Mouse (Mus musculus): ENCODE measurements at regions not wholly inside any gene's neighbourhood (a gene's known extent, or its start where the extent isn't known, plus 50 kb on each side); places are given as distances from the start of the nearest gene placed in this dataset.

- WGBS = 26% methylated on average over 11 of the region's 11 CpGs
- Histone ChIP-seq H3K27ac (replicated peaks) (no peak overlapping the region), H3K36me3 (replicated peaks) (no peaks in the 10 kb centered on the region), H3K27me3 (replicated peaks; ENCODE audit: low read depth, poor library complexity, severe bottlenecking) (no peaks in the 10 kb centered on the region), H3K4me1 (peaks cover 12% of the 10 kb centered on the region), H3K4me3 (peak overlapping the region; percentile 27), H3K9me3 (no peaks in the 10 kb centered on the region)
- peak; percentile 66 for DNase-seq (ENCODE audit: low spot score)
Measured at GRCm38 (mm10) chr14:24081911-24082558, 67.7 kb upstream of the Kcnma1 start.

GRCm38 (mm10) chr14:24068693-24069092 is 54.4 kb upstream of the Kcnma1 start:
- 61% methylated on average over 4 of the region's 4 CpGs for WGBS
- Histone ChIP-seq H3K27me3 (replicated peaks; ENCODE audit: low read depth, poor library complexity, severe bottlenecking) (no peaks in the 10 kb centered on the region), H3K27ac (replicated peaks) (no peak overlapping the region), H3K36me3 (replicated peaks) (no peaks in the 10 kb centered on the region), H3K4me1 (no peaks in the 10 kb centered on the region), H3K4me3 (no peak overlapping the region), H3K9me3 (no peaks in the 10 kb centered on the region)
- DNase-seq (ENCODE audit: low spot score) = peak; percentile 20

GRCm38 (mm10) chr14:24067657-24068056 is 53.4 kb upstream of the Kcnma1 start:
- Histone ChIP-seq H3K4me3 (no peak overlapping the region), H3K36me3 (replicated peaks) (no peaks in the 10 kb centered on the region), H3K27me3 (replicated peaks; ENCODE audit: low read depth, poor library complexity, severe bottlenecking) (no peaks in the 10 kb centered on the region), H3K9me3 (no peaks in the 10 kb centered on the region), H3K4me1 (no peaks in the 10 kb centered on the region), H3K27ac (replicated peaks) (no peak overlapping the region)
- peak; percentile 70 for DNase-seq (ENCODE audit: low spot score)
- 43% methylated on average over 6 of the region's 6 CpGs for WGBS

GRCm38 (mm10) chr14:24065231-24065767 is 51.0 kb upstream of the Kcnma1 start:
- 84% methylated on average over 4 of the region's 4 CpGs for whole genome bisulfite sequencing
- Histone ChIP-seq H3K27ac (replicated peaks) (no peak overlapping the region), H3K27me3 (replicated peaks; ENCODE audit: low read depth, poor library complexity, severe bottlenecking) (no peaks in the 10 kb centered on the region), H3K36me3 (replicated peaks) (no peaks in the 10 kb centered on the region), H3K9me3 (no peaks in the 10 kb centered on the region), H3K4me3 (no peak overlapping the region), H3K4me1 (peaks cover 9% of the 10 kb centered on the region)
- DNase-seq (ENCODE audit: low spot score) = no peak

All from embryonic facial prominence, embryonic 10.5 days (tissue).